Mouse (Mus musculus) CH12.LX (cell line): ENCODE data around the gene Slc35d3. TPM values are rescaled to one million over a fixed set of nuclear protein-coding genes. Genes with fewer than 3 reads are reported as not detected.

Source experiments
- DNase-seq: peaks from one replicate; pipeline ENCODE4 v3.0.0-alpha.2; 2013; ENCODE audit errors: extremely low read depth
- H3K27ac ChIP-seq: 2 replicates; pipeline ENCODE4 v1.5.1; 2012; ENCODE audit warnings: low read depth, mild to moderate bottlenecking, control low read depth, moderate library complexity; ENCODE audit not compliant: insufficient read depth
- H3K27me3 ChIP-seq: replicated peaks from 2 replicates; pipeline ENCODE3; 2012; ENCODE audit warnings: inconsistent platforms
- H3K36me3 ChIP-seq, 2 experiments: replicated peaks in 1 of 2; 2 replicates each; pipeline versions ENCODE3 to v1.6.1; 2012; ENCODE audit warnings: inconsistent platforms in 1 of 2, low read length in 1 of 2, mild to moderate bottlenecking in 1 of 2, mixed read lengths in 1 of 2, moderate library complexity in 1 of 2; ENCODE audit not compliant: control insufficient read depth in 1 of 2, insufficient read depth in 1 of 2
- H3K4me1 ChIP-seq, 2 experiments: 2 replicates each; pipeline ENCODE4 v1.6.1; 2012; ENCODE audit warnings: inconsistent platforms in 1 of 2, moderate library complexity in 1 of 2; ENCODE audit not compliant: insufficient read depth in 2 of 2, control insufficient read depth in 1 of 2
- H3K4me2 ChIP-seq: 2 replicates; pipeline ENCODE4 v1.6.1; 2012; ENCODE audit warnings: low read depth, mild to moderate bottlenecking, control low read depth; ENCODE audit not compliant: poor library complexity, insufficient read depth, severe bottlenecking
- H3K4me3 ChIP-seq, 3 experiments: fragments of 150-350 bp in 1 of 3; sonication (generic) in 1 of 3; replicated peaks in 1 of 3; 2 replicates each; pipeline versions ENCODE3 to v1.5.1; 2011 to 2012; ENCODE audit warnings: low read depth in 2 of 3, low read length in 2 of 3, mild to moderate bottlenecking in 2 of 3, moderate library complexity in 2 of 3, control low read depth in 1 of 3, improper control_type of control experiment in 1 of 3, inconsistent platforms in 1 of 3, mixed read lengths in 1 of 3; ENCODE audit not compliant: poor library complexity in 1 of 3
- H3K79me2 ChIP-seq: replicated peaks from 2 replicates; pipeline ENCODE4 v1.6.1; 2012; ENCODE audit warnings: mild to moderate bottlenecking, moderate library complexity; ENCODE audit not compliant: control insufficient read depth, poor library complexity, insufficient read depth, severe bottlenecking; ENCODE audit errors: extremely low read depth
- H3K9ac ChIP-seq: 2 replicates; pipeline ENCODE4 v1.6.1; 2012; ENCODE audit warnings: low read depth, mild to moderate bottlenecking, control low read depth, moderate library complexity; ENCODE audit not compliant: insufficient read depth
- H3K9me3 ChIP-seq: replicated peaks from 2 replicates; pipeline ENCODE3; 2012; ENCODE audit warnings: low read length, inconsistent platforms, mixed read lengths
- CHD1 ChIP-seq: IDR thresholded peaks from 2 replicates; pipeline ENCODE4 v1.6.1; 2012; ENCODE audit warnings: low read depth, low read length, improper control_type of control experiment, inconsistent platforms
- E2F4 ChIP-seq: IDR thresholded peaks from 2 replicates; pipeline ENCODE4 v1.6.1; 2011; ENCODE audit warnings: low read depth, low read length, improper control_type of control experiment; ENCODE audit not compliant: insufficient replicate concordance
- ELF1 ChIP-seq: IDR thresholded peaks from 2 replicates; pipeline ENCODE4 v1.6.1; 2014; ENCODE audit warnings: low read depth, mild to moderate bottlenecking, inconsistent platforms, low read length, improper control_type of control experiment
- HCFC1 ChIP-seq: IDR thresholded peaks from 2 replicates; pipeline ENCODE4 v1.6.1; 2012; ENCODE audit warnings: low read depth, mild to moderate bottlenecking, inconsistent platforms, low read length, improper control_type of control experiment
- JUN ChIP-seq: IDR thresholded peaks from 2 replicates; pipeline ENCODE4 v1.6.1; 2011; ENCODE audit warnings: low read depth, mild to moderate bottlenecking, low read length, improper control_type of control experiment, moderate library complexity; ENCODE audit not compliant: insufficient read depth
- JUND ChIP-seq: conservative IDR thresholded peaks from 2 replicates; pipeline ENCODE4 v1.6.1; 2011; ENCODE audit warnings: low read depth, low read length, improper control_type of control experiment
- KAT2A ChIP-seq: IDR thresholded peaks from 2 replicates; pipeline ENCODE4 v1.6.1; 2012; ENCODE audit warnings: low read length, improper control_type of control experiment, inconsistent platforms; ENCODE audit not compliant: insufficient replicate concordance
- MAFK ChIP-seq: IDR thresholded peaks from 2 replicates; pipeline ENCODE4 v1.6.1; 2011; ENCODE audit warnings: low read length, improper control_type of control experiment; ENCODE audit not compliant: insufficient replicate concordance
- MXI1 ChIP-seq: IDR thresholded peaks from 2 replicates; pipeline ENCODE4 v1.6.1; 2011; ENCODE audit warnings: mild to moderate bottlenecking, low read depth, low read length, improper control_type of control experiment
- NRF1 ChIP-seq: IDR thresholded peaks from 2 replicates; pipeline ENCODE4 v1.6.1; 2014; ENCODE audit warnings: low read depth, mild to moderate bottlenecking, inconsistent platforms, low read length, improper control_type of control experiment, moderate library complexity
- PAX5 ChIP-seq: IDR thresholded peaks from 2 replicates; pipeline ENCODE4 v1.6.1; 2012; ENCODE audit warnings: low read length, inconsistent platforms, mixed read lengths
- POLR2A ChIP-seq: IDR thresholded peaks from 2 replicates; pipeline ENCODE4 v1.6.1; 2011; ENCODE audit warnings: low read depth, mild to moderate bottlenecking, improper control_type of control experiment, low read length
- POLR2AphosphoS2 ChIP-seq: IDR thresholded peaks from 2 replicates; pipeline ENCODE4 v1.6.1; 2011; ENCODE audit warnings: low read depth, low read length, improper control_type of control experiment
- RAD21 ChIP-seq: IDR thresholded peaks from 2 replicates; pipeline ENCODE4 v1.6.1; 2011; ENCODE audit warnings: low read depth, mild to moderate bottlenecking, low read length, improper control_type of control experiment, moderate library complexity
- RCOR1 ChIP-seq: conservative IDR thresholded peaks from 2 replicates; pipeline ENCODE4 v1.6.1; 2012; ENCODE audit warnings: low read depth, mild to moderate bottlenecking, inconsistent platforms, low read length, improper control_type of control experiment
- TCF12 ChIP-seq: IDR thresholded peaks from 2 replicates; pipeline ENCODE4 v1.6.1; 2014; ENCODE audit warnings: low read depth, mild to moderate bottlenecking, inconsistent platforms, low read length, improper control_type of control experiment
- UBTF ChIP-seq: IDR thresholded peaks from 2 replicates; pipeline ENCODE4 v1.6.1; 2012; ENCODE audit warnings: low read depth, mild to moderate bottlenecking, inconsistent platforms, low read length, improper control_type of control experiment, moderate library complexity
- USF1 ChIP-seq: IDR thresholded peaks from 2 replicates; pipeline ENCODE4 v1.6.1; 2014; ENCODE audit warnings: low read depth, mild to moderate bottlenecking, inconsistent platforms, low read length, improper control_type of control experiment
- USF2 ChIP-seq: conservative IDR thresholded peaks from 2 replicates; pipeline ENCODE4 v1.6.1; 2011; ENCODE audit warnings: low read depth, low read length, improper control_type of control experiment
- ZC3H11A ChIP-seq: IDR thresholded peaks from 2 replicates; pipeline ENCODE4 v1.6.1; 2012; ENCODE audit warnings: low read depth, mild to moderate bottlenecking, inconsistent platforms, low read length, improper control_type of control experiment
- ZKSCAN1 ChIP-seq: IDR thresholded peaks from 2 replicates; pipeline ENCODE4 v1.6.1; 2012; ENCODE audit warnings: low read depth, inconsistent platforms, low read length, improper control_type of control experiment, borderline replicate concordance
- ZNF384 ChIP-seq: IDR thresholded peaks from 2 replicates; pipeline ENCODE4 v1.6.1; 2012; ENCODE audit warnings: low read depth, low read length, improper control_type of control experiment, inconsistent platforms
- dilution Hi-C: fragments of 300-500 bp; cut with MboI; formaldehyde crosslinking; loops from 2 replicates; pipeline ENCODE4 v1.14.3; 2020; ENCODE audit warnings: low sequenced_read_pairs; ENCODE audit not compliant: extremely low pct_unique_long_range_greater_than_20kb, extremely low pct_ligation_motif_present
- in situ Hi-C: fragments of 300-500 bp; cut with MboI; formaldehyde crosslinking; loops from 3 replicates; pipeline ENCODE4 v1.14.3; 2019; ENCODE audit warnings: low sequenced_read_pairs, low pct_ligation_motif_present, low pct_unique_long_range_greater_than_20kb, mixed read lengths
- polyA plus RNA-seq: library from polyadenylated mRNA; unstranded; fragments of >175 nt; gene quantifications from 2 replicates; pipeline ENCODE4 v1.2.1, GENCODE M21; 2012; ENCODE audit warnings: low read depth; ENCODE audit not compliant: insufficient read length
- total RNA-seq, 2 experiments: library from RNA; depleted of rRNA; stranded (reverse); fragments of 300-350 nt in 1 of 2; fragments of >200 nt in 1 of 2; gene quantifications; 2 replicates each; pipeline ENCODE4 v1.2.3; 2012 to 2014

The Slc35d3 gene
- total and polyA plus RNA-seq, 3 experiments = 0.40 to 0.93 (median 0.52) TPM

DNA sequence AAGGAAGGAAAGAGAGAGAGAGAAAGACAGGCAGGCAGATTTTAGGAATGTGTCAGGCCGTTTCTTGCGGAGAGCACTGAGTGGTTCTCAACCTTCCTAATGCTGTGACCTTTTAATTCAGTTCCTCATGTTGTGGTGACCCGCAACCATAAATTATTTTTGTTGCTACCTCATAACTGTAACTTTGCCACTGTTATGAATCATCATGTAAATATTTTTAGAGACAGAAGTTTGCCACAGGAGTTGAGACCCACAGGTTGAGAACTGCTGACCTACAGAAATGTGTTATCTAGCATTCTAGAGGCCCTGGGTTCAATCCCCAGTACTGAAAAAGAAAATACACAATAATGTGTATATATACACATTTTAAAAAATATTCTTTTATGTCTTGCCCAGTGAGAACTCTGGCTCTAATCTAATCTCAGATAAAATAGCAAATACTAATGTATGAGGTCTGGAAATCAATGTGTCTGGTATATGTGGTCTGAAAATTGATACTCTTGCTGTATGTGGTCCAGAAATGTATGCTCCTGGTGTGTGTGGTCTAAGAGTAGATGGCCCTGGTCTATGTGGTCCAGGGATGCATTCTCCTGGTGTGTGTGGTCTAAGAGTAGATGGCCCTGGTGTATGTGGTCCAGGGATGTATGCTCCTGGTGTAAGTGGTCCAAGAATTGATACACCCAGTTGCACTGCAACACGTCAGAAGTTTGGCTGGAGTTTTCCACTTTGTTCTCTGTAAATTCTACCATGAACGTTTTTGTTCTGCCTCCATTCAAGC, 20.0 kb downstream of the Slc35d3 start (continued):
- TF ChIP-seq POLR2AphosphoS2 (no peak), NRF1 (no peak), CHD1 (no peak)

DNA sequence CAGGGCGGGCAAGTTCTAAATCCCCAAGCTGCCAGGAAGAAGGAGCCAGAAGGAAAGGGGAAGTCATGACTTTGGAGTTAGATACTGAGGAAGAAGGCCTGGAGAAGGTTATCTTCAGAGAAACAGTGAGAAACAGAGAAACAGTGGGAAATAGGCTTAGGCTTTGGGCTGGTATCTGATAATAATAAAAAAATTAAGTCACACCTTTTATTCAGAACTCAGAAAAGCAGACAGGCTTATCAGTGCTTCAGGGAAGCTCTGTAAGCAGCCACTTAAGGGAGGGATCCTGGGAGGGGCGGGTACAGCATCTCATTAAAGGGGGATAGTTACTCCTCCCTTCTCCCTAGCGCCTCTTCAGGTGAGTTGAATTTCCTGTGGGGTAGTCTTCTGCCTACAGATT, 30.3 kb downstream of the Slc35d3 start:
- TF ChIP-seq MXI1 = no peak
- TF ChIP-seq ELF1 = no peak
- no peak for TF ChIP-seq HCFC1
- TF ChIP-seq TCF12 = no peak
- TF ChIP-seq, all 38 proteins: peak for 0
- dilution Hi-C loops = no loop called here

DNA sequence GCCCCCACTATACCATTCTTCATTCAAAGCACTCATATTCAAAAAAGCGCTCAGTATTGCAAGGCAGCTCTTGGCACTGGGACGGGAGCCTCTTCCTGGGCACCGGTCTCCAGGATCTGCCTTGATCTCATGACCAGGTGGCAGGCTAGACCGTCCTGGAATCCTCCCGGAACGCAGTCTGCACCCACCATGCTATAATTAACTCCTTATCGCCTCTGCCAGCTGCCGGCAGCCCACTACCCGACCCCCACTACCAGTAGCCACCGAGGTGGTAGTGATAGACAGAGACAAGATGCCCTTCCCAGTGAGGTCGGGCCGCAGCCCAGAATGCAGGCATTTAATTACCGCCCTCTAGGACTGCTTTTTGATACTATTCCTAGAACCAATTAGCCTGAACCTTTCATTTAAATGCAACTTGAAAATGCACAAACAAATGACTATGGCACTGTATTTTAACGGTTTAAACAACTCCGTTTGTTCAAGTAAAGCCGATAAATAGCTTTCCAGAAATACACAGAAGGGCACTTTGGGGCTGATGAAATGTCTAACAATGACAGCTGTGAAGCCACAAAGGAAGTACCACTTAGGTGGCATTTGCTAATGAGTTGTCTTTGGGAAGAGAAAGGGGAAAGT, 32.4 kb downstream of the Slc35d3 start:
- no peak overlapping the region for H3K4me3 ChIP-seq
- TF ChIP-seq PAX5 (no peak), MXI1 (no peak), ZKSCAN1 (no peak), USF2 (no peak), KAT2A (no peak), USF1 (no peak), ZNF384 (no peak), JUN (no peak), ELF1 (no peak), ZC3H11A (no peak), MAFK (no peak), E2F4 (no peak), RAD21 (no peak), CHD1 (no peak), JUND (no peak), POLR2A (no peak), UBTF (no peak), RCOR1 (no peak), NRF1 (no peak)
- TF ChIP-seq, all 38 proteins: peak for 0
- H3K27ac ChIP-seq = no peak overlapping the region
- dilution Hi-C loops (no loop called here), in situ Hi-C loops (no loop called here)
- H3K9me3 ChIP-seq = no peaks in the 10 kb centered on the region
- H3K36me3 ChIP-seq = no peaks in the 10 kb centered on the region
- H3K27me3 ChIP-seq = no peaks in the 10 kb centered on the region
- no peak overlapping the region for H3K4me2 ChIP-seq
- no peaks in the 10 kb centered on the region for H3K79me2 ChIP-seq
- peaks cover 0 to 23% of the 10 kb centered on the region in 2 experiments; a peak in 2 of 4 replicates for H3K4me1 ChIP-seq
- H3K9ac ChIP-seq = no peak overlapping the region
- DNase-seq = no peak

More for the DNA sequence above, 30.3 kb downstream of the Slc35d3 start:
- no peak overlapping the region for H3K4me2 ChIP-seq
- no peak overlapping the region for H3K27ac ChIP-seq
- no peaks in the 10 kb centered on the region for H3K36me3 ChIP-seq
- H3K79me2 ChIP-seq = no peaks in the 10 kb centered on the region
- H3K9me3 ChIP-seq = no peaks in the 10 kb centered on the region
- no peak for DNase-seq
- H3K27me3 ChIP-seq = no peaks in the 10 kb centered on the region
- peaks cover 0 to 11% of the 10 kb centered on the region in 2 experiments; a peak in 3 of 4 replicates for H3K4me1 ChIP-seq
- in situ Hi-C loops = loop anchor here (10.0 kb wide), 1 partner anchor 74 kb away; no protein-coding TSS in a partner anchor
- H3K4me3 ChIP-seq = no peak overlapping the region
- H3K9ac ChIP-seq = no peak overlapping the region
